Mouse (Mus musculus): Measurements from ENCODE around the gene Pacsin2. TPM values are rescaled to one million over a fixed set of nuclear protein-coding genes. Genes with fewer than 3 reads are reported as not detected.
A peak's percentile ranks its signal among the peaks of the same experiment; 100 is the strongest.

Gene Pacsin2
- polyA plus RNA-seq, 1 experiment from 2014 or later = 60.7 TPM

DNA sequence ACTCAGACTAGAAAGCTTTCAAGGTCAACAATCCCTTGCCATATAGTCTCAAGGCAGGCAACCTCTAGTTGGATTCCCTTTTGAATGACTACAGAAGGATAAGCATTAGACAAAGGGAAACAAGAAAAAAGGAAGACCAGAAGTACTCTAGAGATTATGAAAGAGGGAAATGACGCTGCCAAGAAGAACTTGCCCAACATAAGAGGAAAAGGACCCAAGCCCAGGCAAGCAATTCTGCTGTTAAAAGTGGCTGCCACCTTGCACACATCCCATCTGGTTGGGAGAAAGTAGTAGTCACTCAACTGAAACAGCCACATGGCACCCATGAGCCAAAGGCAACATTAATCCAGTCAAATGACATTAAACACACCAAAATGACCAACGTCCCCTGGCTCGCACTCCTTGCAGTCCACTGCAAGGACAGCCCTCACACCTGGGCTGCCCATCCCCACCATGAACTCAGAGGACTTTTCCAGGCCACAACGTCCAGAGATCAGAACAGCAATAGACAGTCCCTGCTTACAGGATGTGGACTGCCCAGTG is 21.8 kb downstream of the Pacsin2 start:
- Histone ChIP-seq H3K4me3 (no peak overlapping the region), H3K27me3 (replicated peaks; ENCODE audit: low read depth, poor library complexity, severe bottlenecking) (no peaks in the 10 kb centered on the region), H3K36me3 (replicated peaks) (no peaks in the 10 kb centered on the region), H3K27ac (replicated peaks) (no peak overlapping the region), H3K4me1 (peaks cover 40% of the 10 kb centered on the region), H3K9me3 (no peaks in the 10 kb centered on the region)
- no peak for DNase-seq (ENCODE audit: low spot score)
- WGBS = 85% methylated on average over 4 of the region's 4 CpGs

DNA sequence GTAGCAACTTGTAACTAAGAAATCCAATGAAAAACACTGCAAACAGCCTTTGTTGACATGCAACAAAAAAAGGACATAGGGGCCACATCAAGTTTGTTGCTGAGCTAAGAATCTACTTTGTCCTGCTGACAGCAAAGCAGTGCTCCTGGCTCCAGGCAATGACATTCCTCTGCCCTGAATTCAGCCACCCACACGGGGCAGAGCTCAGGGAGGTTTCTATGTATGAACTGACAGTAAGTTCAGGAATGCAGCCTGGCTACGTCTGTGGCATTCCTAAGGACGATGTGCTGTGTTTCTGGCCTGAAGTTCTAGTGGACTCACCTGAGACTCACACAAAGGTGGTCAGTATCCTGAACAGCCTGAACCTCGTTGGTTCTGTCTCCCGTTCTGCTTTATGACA is 23.7 kb downstream of the Pacsin2 start:
- peak; percentile 20 for DNase-seq (ENCODE audit: low spot score)
- Histone ChIP-seq H3K36me3 (replicated peaks) (no peaks in the 10 kb centered on the region), H3K4me1 (peaks cover 22% of the 10 kb centered on the region), H3K9me3 (no peaks in the 10 kb centered on the region), H3K27ac (replicated peaks) (no peak overlapping the region), H3K4me3 (no peak overlapping the region), H3K27me3 (replicated peaks; ENCODE audit: low read depth, poor library complexity, severe bottlenecking) (no peaks in the 10 kb centered on the region)
- 52% methylated on average over 5 of the region's 5 CpGs for WGBS

DNA sequence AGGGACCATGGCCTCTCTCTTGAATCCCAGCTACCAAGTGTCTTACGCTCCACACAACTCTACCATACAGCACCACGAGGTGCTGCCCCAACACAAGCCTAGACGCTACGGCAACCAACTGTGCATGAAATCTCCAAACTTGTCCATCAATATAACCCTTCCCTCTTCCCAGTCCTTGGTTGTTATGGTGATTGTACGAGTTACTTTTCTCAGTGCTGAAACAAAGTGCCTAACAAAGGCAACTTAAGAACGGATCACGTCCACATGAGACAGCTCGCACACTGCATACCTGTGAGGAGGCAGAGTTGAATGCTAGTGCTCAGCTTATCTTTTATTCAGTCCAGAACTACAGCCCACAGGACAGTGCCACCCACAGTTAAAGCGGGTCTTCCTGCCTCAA is 27.9 kb downstream of the Pacsin2 start:
- peaks cover 27% of the 10 kb centered on the region for H3K4me1 ChIP-seq
- H3K9me3 ChIP-seq = no peaks in the 10 kb centered on the region
- DNase-seq (ENCODE audit: low spot score) = no peak
- H3K4me3 ChIP-seq = no peak overlapping the region
- H3K27ac ChIP-seq (replicated peaks) = no peak overlapping the region
- no peaks in the 10 kb centered on the region for H3K27me3 ChIP-seq (replicated peaks; ENCODE audit: low read depth, poor library complexity, severe bottlenecking)
- H3K36me3 ChIP-seq (replicated peaks) = no peaks in the 10 kb centered on the region
- WGBS = 90% methylated on average over 9 of the region's 9 CpGs

DNA sequence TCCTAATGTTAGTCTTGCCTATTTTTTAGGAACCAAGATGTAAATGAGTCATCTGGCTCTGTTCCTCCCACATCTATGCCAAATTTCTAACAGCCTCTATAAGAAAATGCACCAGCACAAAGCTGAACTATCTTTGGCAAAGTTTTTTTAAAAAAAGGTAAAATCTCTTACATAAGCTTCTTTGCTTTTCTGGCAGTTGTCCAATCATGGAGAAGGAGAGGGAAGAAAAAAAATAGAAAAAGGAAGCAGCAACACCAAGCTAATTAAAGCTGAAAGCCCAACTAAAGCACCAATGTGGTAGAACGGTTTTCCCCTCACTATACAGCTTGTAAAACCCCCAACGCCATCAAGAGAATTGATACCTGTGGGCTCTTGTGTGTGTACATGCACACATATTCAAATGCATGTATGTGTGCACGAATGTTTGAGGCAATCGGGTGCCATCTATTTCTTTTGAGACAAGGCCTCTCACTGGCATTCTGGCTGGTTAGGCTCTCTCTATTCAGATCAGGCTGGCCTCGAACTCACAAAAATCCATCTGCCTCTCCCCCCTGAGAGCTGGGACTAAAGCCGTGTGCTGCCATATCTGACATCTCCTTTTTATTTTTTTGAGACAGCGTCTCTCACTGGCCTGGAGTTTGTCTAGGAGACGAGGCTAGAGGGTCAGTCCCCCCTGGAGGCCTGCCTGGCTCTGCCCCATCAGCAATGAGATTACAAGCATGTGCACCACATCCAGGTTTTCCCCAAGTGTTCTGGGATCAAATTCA is 28.9 kb downstream of the Pacsin2 start:
- no peaks in the 10 kb centered on the region for H3K9me3 ChIP-seq
- H3K4me1 ChIP-seq = peaks cover 22% of the 10 kb centered on the region
- DNase-seq (ENCODE audit: low spot score) = no peak
- WGBS = 86% methylated on average over 8 of the region's 8 CpGs
- H3K27me3 ChIP-seq (replicated peaks; ENCODE audit: low read depth, poor library complexity, severe bottlenecking) = no peaks in the 10 kb centered on the region
- no peak overlapping the region for H3K4me3 ChIP-seq
- H3K36me3 ChIP-seq (replicated peaks) = no peaks in the 10 kb centered on the region
- no peak overlapping the region for H3K27ac ChIP-seq (replicated peaks)

DNA sequence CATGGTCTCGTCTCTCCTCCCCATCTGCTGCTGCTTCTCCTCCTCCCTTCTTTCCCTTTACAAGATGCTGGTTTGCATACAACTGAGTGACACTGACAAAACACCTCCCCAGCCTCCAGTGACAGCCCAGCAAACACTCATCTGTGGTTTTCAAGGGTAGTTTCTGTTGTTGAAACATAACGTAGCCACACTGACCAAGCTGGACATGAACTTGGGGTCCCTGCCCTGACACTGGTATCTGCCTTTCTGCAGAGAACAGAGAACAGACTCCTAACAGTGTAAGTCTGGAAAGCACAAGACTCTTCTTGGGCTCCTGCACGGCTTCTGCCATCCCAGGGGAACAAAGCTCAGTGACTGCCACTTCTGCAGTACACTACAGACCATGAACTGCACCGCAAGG is 29.7 kb downstream of the Pacsin2 start:
- H3K36me3 ChIP-seq (replicated peaks) = no peaks in the 10 kb centered on the region
- peaks cover 22% of the 10 kb centered on the region for H3K4me1 ChIP-seq
- H3K4me3 ChIP-seq = no peak overlapping the region
- DNase-seq (ENCODE audit: low spot score) = no peak
- no peaks in the 10 kb centered on the region for H3K27me3 ChIP-seq (replicated peaks; ENCODE audit: low read depth, poor library complexity, severe bottlenecking)
- WGBS = 83% methylated on average over 4 of the region's 4 CpGs
- no peaks in the 10 kb centered on the region for H3K9me3 ChIP-seq
- no peak overlapping the region for H3K27ac ChIP-seq (replicated peaks)

DNA sequence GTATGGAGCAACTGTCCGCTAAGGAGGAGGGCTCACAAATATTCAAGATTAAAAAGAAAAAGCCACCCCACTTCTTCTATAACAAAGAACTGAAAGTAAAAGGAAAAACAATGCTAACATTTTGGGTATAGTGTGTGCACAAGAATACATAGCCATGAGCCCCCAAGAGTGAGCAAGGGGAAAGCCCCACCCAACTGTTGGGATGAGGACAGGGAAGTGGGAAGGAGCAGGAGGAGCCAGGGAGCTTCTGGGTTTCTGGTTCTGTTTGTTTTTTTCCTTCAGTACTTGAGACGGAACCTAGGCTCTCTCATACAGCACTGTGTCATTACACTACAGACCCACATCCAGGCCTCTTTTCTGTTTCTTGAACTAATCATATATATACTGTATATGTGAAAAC is 31.1 kb downstream of the Pacsin2 start:
- no peak overlapping the region for H3K4me3 ChIP-seq
- H3K27ac ChIP-seq (replicated peaks) = no peak overlapping the region; the same call in 1 of the 2 replicates
- H3K36me3 ChIP-seq (replicated peaks) = no peaks in the 10 kb centered on the region
- no peak for DNase-seq (ENCODE audit: low spot score)
- no peaks in the 10 kb centered on the region for H3K27me3 ChIP-seq (replicated peaks; ENCODE audit: low read depth, poor library complexity, severe bottlenecking)
- WGBS = 83% methylated on average over 2 of the region's 2 CpGs
- peaks cover 26% of the 10 kb centered on the region for H3K4me1 ChIP-seq
- no peaks in the 10 kb centered on the region for H3K9me3 ChIP-seq

DNA sequence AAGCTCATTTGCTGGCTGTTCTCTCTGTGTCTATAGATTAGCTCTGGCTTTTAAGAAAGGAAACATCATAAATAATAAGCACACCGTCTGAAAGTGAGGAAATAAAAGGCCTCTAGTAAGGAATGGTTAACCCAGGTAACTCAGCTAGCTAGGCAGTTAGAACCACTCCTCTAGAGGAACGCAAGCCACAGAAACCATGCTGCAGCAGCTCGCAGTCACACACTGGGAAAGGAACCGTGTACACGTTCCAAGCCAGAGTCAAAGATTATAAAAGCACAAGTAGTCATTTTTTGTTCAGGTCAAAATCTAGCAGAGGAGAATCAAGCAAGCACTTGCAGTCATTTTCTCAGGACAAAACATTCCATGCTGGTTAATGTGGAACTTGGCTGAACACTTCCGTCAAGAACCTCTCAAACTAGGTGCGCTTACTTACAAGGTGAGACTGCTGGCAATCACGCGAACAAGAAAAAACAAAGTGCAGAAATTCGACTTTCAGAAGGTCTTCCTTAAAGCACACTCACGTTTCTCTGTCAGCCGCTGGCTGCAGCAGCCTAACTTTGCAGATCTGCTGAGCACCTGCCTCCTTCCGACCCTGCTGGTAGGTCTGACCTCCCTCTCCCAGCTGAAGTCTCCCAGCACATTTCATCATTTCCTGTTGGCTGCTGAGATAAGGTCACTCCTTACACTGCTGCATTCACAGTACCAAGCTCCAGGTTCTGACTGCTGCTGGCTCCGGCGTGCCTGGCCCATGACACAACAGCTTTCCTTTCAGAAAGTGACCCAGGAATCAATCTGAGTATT is 32.0 kb downstream of the Pacsin2 start:
- no peaks in the 10 kb centered on the region for H3K27me3 ChIP-seq (replicated peaks; ENCODE audit: low read depth, poor library complexity, severe bottlenecking)
- 66% methylated on average over 15 of the region's 15 CpGs for WGBS
- H3K9me3 ChIP-seq = no peaks in the 10 kb centered on the region
- H3K36me3 ChIP-seq (replicated peaks) = no peaks in the 10 kb centered on the region
- H3K4me3 ChIP-seq = no peak overlapping the region
- DNase-seq (ENCODE audit: low spot score) = no peak
- peaks cover 31% of the 10 kb centered on the region for H3K4me1 ChIP-seq
- no peak overlapping the region; the same call in 1 of the 2 replicates for H3K27ac ChIP-seq (replicated peaks)

DNA sequence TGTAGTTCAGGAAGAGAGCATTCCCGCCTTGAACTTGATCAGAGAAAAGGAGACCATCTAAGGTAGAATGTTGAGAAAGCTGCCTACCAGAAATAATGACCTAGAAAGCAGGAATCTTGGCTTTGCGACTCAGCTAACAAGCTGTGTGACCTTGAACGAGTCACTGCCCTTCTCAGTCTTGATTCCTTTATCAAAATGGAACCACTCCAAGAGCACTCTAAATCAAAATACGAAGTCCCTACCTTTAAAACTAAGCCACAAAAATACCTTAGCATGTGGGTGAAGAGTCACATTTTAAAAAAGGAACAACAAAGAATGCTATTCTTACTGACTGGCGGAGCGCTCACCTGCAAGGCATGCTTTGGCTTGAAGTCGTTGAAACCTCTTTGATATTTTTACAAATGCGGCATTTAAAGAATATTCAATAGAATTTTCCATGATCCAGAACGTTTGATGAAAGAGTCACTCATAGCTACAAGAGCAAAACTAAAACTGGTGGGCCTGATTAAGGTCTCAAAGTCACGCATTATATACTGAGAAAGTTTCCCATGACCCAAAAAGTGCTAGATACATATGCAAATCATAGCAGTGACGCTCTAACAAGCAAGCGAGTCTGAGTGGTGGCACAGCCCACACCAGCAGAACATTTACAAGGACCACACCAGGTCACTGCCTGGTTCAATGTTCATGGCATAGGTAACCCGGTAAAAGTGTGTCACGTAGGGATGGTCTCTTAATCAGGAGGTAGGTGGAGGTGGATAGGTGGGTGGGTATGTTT is 33.2 kb downstream of the Pacsin2 start:
- H3K36me3 ChIP-seq (replicated peaks) = no peaks in the 10 kb centered on the region
- H3K9me3 ChIP-seq = no peaks in the 10 kb centered on the region
- peaks cover 40% of the 10 kb centered on the region for H3K4me1 ChIP-seq
- no peaks in the 10 kb centered on the region for H3K27me3 ChIP-seq (replicated peaks; ENCODE audit: low read depth, poor library complexity, severe bottlenecking)
- no peak overlapping the region for H3K27ac ChIP-seq (replicated peaks)
- 94% methylated on average over 14 of the region's 14 CpGs for WGBS
- no peak overlapping the region for H3K4me3 ChIP-seq
- no peak for DNase-seq (ENCODE audit: low spot score)

DNA sequence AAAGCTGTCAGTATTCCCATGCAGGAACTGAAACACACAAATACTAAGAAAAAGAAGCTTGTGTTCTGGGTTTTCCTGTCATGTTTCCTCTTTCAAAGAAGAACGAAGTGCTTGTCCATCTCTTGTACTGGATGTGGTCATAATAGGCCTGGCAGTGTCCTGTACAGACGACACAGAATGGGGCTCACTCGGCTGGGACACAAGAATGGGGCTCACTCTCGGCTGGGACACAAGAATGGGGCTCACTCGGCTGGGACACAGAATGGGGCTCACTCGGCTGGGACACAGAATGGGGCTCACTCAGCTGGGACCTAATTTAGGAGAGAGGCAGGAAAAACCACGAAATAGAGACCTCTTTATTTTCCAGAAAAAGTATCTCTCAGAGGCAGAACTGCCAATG is 34.0 kb downstream of the Pacsin2 start:
- no peaks in the 10 kb centered on the region for H3K9me3 ChIP-seq
- WGBS = 68% methylated on average over 7 of the region's 7 CpGs
- H3K4me3 ChIP-seq = no peak overlapping the region
- H3K27ac ChIP-seq (replicated peaks) = no peak overlapping the region
- H3K36me3 ChIP-seq (replicated peaks) = no peaks in the 10 kb centered on the region
- no peak for DNase-seq (ENCODE audit: low spot score)
- peaks cover 47% of the 10 kb centered on the region for H3K4me1 ChIP-seq
- H3K27me3 ChIP-seq (replicated peaks; ENCODE audit: low read depth, poor library complexity, severe bottlenecking) = no peaks in the 10 kb centered on the region

DNA sequence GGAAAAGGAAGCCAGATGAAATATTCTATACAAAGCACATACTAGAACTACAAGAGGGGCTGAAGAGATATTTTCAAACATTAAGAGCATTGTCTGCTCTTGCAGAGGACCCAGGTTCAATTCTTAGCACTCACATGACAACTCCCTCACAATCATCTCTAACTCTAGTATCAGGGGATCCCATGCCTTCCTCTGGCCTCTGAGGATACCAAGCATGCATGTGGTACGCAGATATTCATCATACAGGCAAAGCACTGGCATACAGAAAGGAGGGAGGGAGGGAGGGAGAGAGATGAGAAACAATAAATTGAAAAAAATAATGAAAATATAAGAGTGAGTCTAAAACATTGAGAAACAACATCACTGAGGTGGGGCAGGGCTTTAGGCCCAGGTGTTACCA is 35.8 kb downstream of the Pacsin2 start:
- DNase-seq (ENCODE audit: low spot score) = no peak
- Histone ChIP-seq H3K9me3 (no peaks in the 10 kb centered on the region), H3K4me3 (no peak overlapping the region), H3K27ac (replicated peaks) (no peak overlapping the region), H3K4me1 (peaks cover 49% of the 10 kb centered on the region), H3K27me3 (replicated peaks; ENCODE audit: low read depth, poor library complexity, severe bottlenecking) (no peaks in the 10 kb centered on the region), H3K36me3 (replicated peaks) (no peaks in the 10 kb centered on the region)
- WGBS = 96% methylated on average over 1 of the region's 1 CpGs

DNA sequence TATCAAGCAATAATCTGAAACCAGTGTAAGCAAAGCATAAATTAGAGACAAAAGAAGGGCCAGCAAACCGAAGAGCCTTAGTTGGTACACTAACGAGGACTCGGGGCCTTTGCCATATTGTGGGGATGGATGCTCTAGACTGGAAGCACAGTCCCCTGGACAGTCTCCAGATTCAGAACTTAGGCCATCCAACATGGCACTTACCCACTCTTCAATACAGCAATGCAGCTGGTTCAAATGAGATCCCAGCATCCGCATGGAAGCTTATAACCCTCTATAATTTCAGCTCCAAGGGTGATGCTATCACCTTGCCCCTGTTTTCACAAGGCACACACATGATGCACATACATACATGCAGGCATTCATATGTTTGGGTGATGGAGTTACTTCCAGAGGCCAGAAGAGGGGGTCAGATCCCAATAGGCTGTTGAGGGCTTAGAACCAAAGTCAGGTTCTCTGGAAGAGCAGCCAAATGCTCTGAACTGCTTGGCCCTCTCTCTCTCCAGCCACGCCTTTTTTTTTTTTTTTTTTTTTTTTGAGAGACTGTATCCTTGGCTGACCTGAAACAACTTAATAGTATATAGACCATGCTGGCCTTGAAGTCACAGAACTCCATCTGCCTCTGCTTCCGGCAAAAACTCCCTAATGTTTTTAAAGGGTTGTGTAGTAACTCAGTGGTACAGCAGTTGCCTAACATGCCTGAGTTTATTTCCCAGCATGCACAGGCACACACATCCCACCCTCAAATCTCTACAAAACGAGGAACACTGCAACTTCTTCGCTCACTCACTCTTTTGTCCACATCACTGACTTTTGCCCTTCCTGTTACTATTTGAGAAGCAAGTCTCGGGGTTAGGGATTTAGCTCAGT is 36.9 kb downstream of the Pacsin2 start:
- Histone ChIP-seq H3K27ac (replicated peaks) (no peak overlapping the region), H3K4me1 (peaks cover 40% of the 10 kb centered on the region), H3K9me3 (no peaks in the 10 kb centered on the region), H3K4me3 (no peak overlapping the region), H3K36me3 (replicated peaks) (no peaks in the 10 kb centered on the region), H3K27me3 (replicated peaks; ENCODE audit: low read depth, poor library complexity, severe bottlenecking) (no peaks in the 10 kb centered on the region)
- no peak for DNase-seq (ENCODE audit: low spot score)
- WGBS = 82% methylated on average over 9 of the region's 9 CpGs

DNA sequence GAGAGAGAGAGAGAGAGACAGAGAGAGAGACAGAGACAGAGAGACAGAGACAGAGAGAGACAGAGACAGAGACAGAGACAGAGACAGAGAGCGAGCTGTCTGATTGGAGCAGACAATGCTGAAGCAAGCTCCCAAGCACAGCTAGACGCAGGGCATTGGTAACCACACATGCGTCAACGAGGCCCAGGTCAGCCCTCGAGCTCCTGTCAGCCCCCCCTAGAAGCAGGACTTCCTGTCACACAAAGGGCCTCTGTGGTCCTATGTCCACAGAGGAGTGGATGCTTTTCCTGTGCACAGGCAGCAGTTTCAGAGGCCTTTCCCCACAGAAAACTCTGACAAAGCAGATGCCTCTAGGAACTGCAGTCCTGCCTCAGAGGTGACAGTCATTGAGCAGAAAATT is 38.6 kb downstream of the Pacsin2 start:
- no peaks in the 10 kb centered on the region for H3K9me3 ChIP-seq
- peak; percentile 44 for DNase-seq (ENCODE audit: low spot score)
- no peak overlapping the region for H3K4me3 ChIP-seq
- WGBS = 28% methylated on average over 5 of the region's 5 CpGs
- no peaks in the 10 kb centered on the region for H3K36me3 ChIP-seq (replicated peaks)
- H3K27me3 ChIP-seq (replicated peaks; ENCODE audit: low read depth, poor library complexity, severe bottlenecking) = no peaks in the 10 kb centered on the region
- peak overlapping the region; percentile 59 for H3K27ac ChIP-seq (replicated peaks)
- H3K4me1 ChIP-seq = peaks cover 34% of the 10 kb centered on the region
